Mouse (Mus musculus) fat pad, adult 2 months (tissue): ENCODE results near the gene Tchh.
"Not testable (repeated sequence)": the region's sequence is repeated elsewhere in the genome, so short reads cannot be mapped to it uniquely, and the experiment has no call there.

ENCODE experiments used
- DNase-seq: peaks from one replicate; pipeline ENCODE4 v3.0.0-alpha.2; 2011; ENCODE audit warnings: low read depth, low spot score; ENCODE audit errors: extremely low read depth

Gene Tchh

GRCm38 (mm10) chr3:93493992-93494391 is 51.9 kb downstream of the Tchh start:
- no peak for DNase-seq

GRCm38 (mm10) chr3:93494774-93495173 is 52.6 kb downstream of the Tchh start:
- DNase-seq = not testable (repeated sequence)

GRCm38 (mm10) chr3:93497131-93497530 is 55.0 kb downstream of the Tchh start:
- no peak for DNase-seq
